Mouse (Mus musculus): ENCODE results near the gene Hist1h2ba. TPM values are rescaled to one million over a fixed set of nuclear protein-coding genes. Genes with fewer than 3 reads are reported as not detected.

Gene Hist1h2ba
- polyA plus RNA-seq, 1 experiment from 2014 or later = not detected

GRCm38 (mm10) chr13:23913791-23914306 is 20.1 kb downstream of the Hist1h2ba start:
- peak overlapping the region; percentile 75 for H3K27ac ChIP-seq
- DNase-seq (ENCODE audit: low spot score) = peak; percentile 64
- no peak overlapping the region for H3K9ac ChIP-seq (ENCODE audit: low read depth, low read length)
- peaks cover 17% of the 10 kb centered on the region for H3K4me1 ChIP-seq (replicated peaks; ENCODE audit: insufficient read depth, low read length)
- 15% methylated on average over 6 of the region's 6 CpGs for WGBS
- H3K27me3 ChIP-seq (ENCODE audit: insufficient read depth, low read length) = no peaks in the 10 kb centered on the region
- TF ChIP-seq CTCF (IDR thresholded peaks at IDR 0.05; ENCODE audit: low read depth) = no peak
- peak; percentile 88 for ATAC-seq (replicated peaks; ENCODE audit: low FRiP score, low read depth)
- no peaks in the 10 kb centered on the region for H3K36me3 ChIP-seq (ENCODE audit: insufficient read depth, low read length)
- no peaks in the 10 kb centered on the region for H3K9me3 ChIP-seq (replicated peaks; ENCODE audit: low read length)
- no peak overlapping the region for H3K4me2 ChIP-seq (ENCODE audit: low read length)
- H3K4me3 ChIP-seq (replicated peaks; ENCODE audit: low read depth, low read length) = no peak overlapping the region

GRCm38 (mm10) chr13:23911335-23911734 is 22.6 kb downstream of the Hist1h2ba start:
- 78% methylated on average over 5 of the region's 5 CpGs for WGBS
- no peak overlapping the region for H3K9ac ChIP-seq (ENCODE audit: low read depth, low read length)
- peaks cover 17% of the 10 kb centered on the region for H3K4me1 ChIP-seq (replicated peaks; ENCODE audit: insufficient read depth, low read length)
- no peaks in the 10 kb centered on the region for H3K9me3 ChIP-seq (replicated peaks; ENCODE audit: low read length)
- ATAC-seq (replicated peaks; ENCODE audit: low FRiP score, low read depth) = no peak
- H3K27ac ChIP-seq = no peak overlapping the region
- no peak overlapping the region for H3K4me2 ChIP-seq (ENCODE audit: low read length)
- no peaks in the 10 kb centered on the region for H3K36me3 ChIP-seq (ENCODE audit: insufficient read depth, low read length)
- H3K27me3 ChIP-seq (ENCODE audit: insufficient read depth, low read length) = no peaks in the 10 kb centered on the region
- no peak overlapping the region for H3K4me3 ChIP-seq (replicated peaks; ENCODE audit: low read depth, low read length)
- DNase-seq (ENCODE audit: low spot score) = no peak
- TF ChIP-seq CTCF (IDR thresholded peaks at IDR 0.05; ENCODE audit: low read depth) = no peak

GRCm38 (mm10) chr13:23910121-23910520 is 23.8 kb downstream of the Hist1h2ba start:
- Histone ChIP-seq H3K4me2 (ENCODE audit: low read length) (no peak overlapping the region), H3K36me3 (ENCODE audit: insufficient read depth, low read length) (no peaks in the 10 kb centered on the region), H3K4me1 (replicated peaks; ENCODE audit: insufficient read depth, low read length) (peaks cover 12% of the 10 kb centered on the region), H3K27ac (no peak overlapping the region), H3K9me3 (replicated peaks; ENCODE audit: low read length) (no peaks in the 10 kb centered on the region), H3K9ac (ENCODE audit: low read depth, low read length) (no peak overlapping the region), H3K27me3 (ENCODE audit: insufficient read depth, low read length) (no peaks in the 10 kb centered on the region), H3K4me3 (replicated peaks; ENCODE audit: low read depth, low read length) (no peak overlapping the region)
- DNase-seq (ENCODE audit: low spot score) (no peak), ATAC-seq (replicated peaks; ENCODE audit: low FRiP score, low read depth) (no peak)
- no peak for TF ChIP-seq CTCF (IDR thresholded peaks at IDR 0.05; ENCODE audit: low read depth)
- WGBS = 78% methylated on average over 5 of the region's 5 CpGs

- no peaks in the 10 kb centered on the region for H3K27me3 ChIP-seq (ENCODE audit: insufficient read depth, low read length)
- no peak for ATAC-seq (replicated peaks; ENCODE audit: low FRiP score, low read depth)
- DNase-seq (ENCODE audit: low spot score) = no peak
- H3K9me3 ChIP-seq (replicated peaks; ENCODE audit: low read length) = no peaks in the 10 kb centered on the region
- H3K4me2 ChIP-seq (ENCODE audit: low read length) = no peak overlapping the region
- H3K9ac ChIP-seq (ENCODE audit: low read depth, low read length) = no peak overlapping the region
- 90% methylated on average over 5 of the region's 5 CpGs for WGBS
- H3K4me3 ChIP-seq (replicated peaks; ENCODE audit: low read depth, low read length) = no peak overlapping the region
- no peaks in the 10 kb centered on the region for H3K4me1 ChIP-seq (replicated peaks; ENCODE audit: insufficient read depth, low read length)
- no peaks in the 10 kb centered on the region for H3K36me3 ChIP-seq (ENCODE audit: insufficient read depth, low read length)
- no peak for TF ChIP-seq CTCF (IDR thresholded peaks at IDR 0.05; ENCODE audit: low read depth)
- H3K27ac ChIP-seq = no peak overlapping the region
Observed at GRCm38 (mm10) chr13:23906906-23907305, 27.1 kb downstream of the Hist1h2ba start.

- no peak overlapping the region for H3K9ac ChIP-seq (ENCODE audit: low read depth, low read length)
- ATAC-seq (replicated peaks; ENCODE audit: low FRiP score, low read depth) (no peak), DNase-seq (ENCODE audit: low spot score) (peak; percentile 68)
- H3K4me3 ChIP-seq (replicated peaks; ENCODE audit: low read depth, low read length) = no peak overlapping the region
- H3K27ac ChIP-seq = no peak overlapping the region
- no peak for TF ChIP-seq CTCF (IDR thresholded peaks at IDR 0.05; ENCODE audit: low read depth)
- 9% methylated on average over 6 of the region's 6 CpGs for WGBS
- no peaks in the 10 kb centered on the region for H3K27me3 ChIP-seq (ENCODE audit: insufficient read depth, low read length)
- no peaks in the 10 kb centered on the region for H3K9me3 ChIP-seq (replicated peaks; ENCODE audit: low read length)
- H3K36me3 ChIP-seq (ENCODE audit: insufficient read depth, low read length) = no peaks in the 10 kb centered on the region
- no peaks in the 10 kb centered on the region for H3K4me1 ChIP-seq (replicated peaks; ENCODE audit: insufficient read depth, low read length)
- H3K4me2 ChIP-seq (ENCODE audit: low read length) = no peak overlapping the region
Observed at GRCm38 (mm10) chr13:23898242-23898641, 35.7 kb downstream of the Hist1h2ba start.

- Histone ChIP-seq H3K9me3 (replicated peaks; ENCODE audit: low read length) (no peaks in the 10 kb centered on the region), H3K4me1 (replicated peaks; ENCODE audit: insufficient read depth, low read length) (no peaks in the 10 kb centered on the region), H3K27me3 (ENCODE audit: insufficient read depth, low read length) (no peaks in the 10 kb centered on the region), H3K4me2 (ENCODE audit: low read length) (no peak overlapping the region), H3K4me3 (replicated peaks; ENCODE audit: low read depth, low read length) (no peak overlapping the region), H3K27ac (no peak overlapping the region), H3K9ac (ENCODE audit: low read depth, low read length) (no peak overlapping the region), H3K36me3 (ENCODE audit: insufficient read depth, low read length) (no peaks in the 10 kb centered on the region)
- 63% methylated on average over 4 of the region's 4 CpGs for WGBS
- ATAC-seq (replicated peaks; ENCODE audit: low FRiP score, low read depth) (no peak), DNase-seq (ENCODE audit: low spot score) (no peak)
- no peak for TF ChIP-seq CTCF (IDR thresholded peaks at IDR 0.05; ENCODE audit: low read depth)
Observed at GRCm38 (mm10) chr13:23893269-23893593, 40.7 kb downstream of the Hist1h2ba start.

GRCm38 (mm10) chr13:23892592-23893268 is 41.2 kb downstream of the Hist1h2ba start:
- H3K9ac ChIP-seq (ENCODE audit: low read depth, low read length) = no peak overlapping the region
- 36% methylated on average over 9 of the region's 9 CpGs for WGBS
- DNase-seq (ENCODE audit: low spot score) (no peak), ATAC-seq (replicated peaks; ENCODE audit: low FRiP score, low read depth) (no peak)
- no peak overlapping the region for H3K27ac ChIP-seq
- no peaks in the 10 kb centered on the region for H3K4me1 ChIP-seq (replicated peaks; ENCODE audit: insufficient read depth, low read length)
- H3K36me3 ChIP-seq (ENCODE audit: insufficient read depth, low read length) = no peaks in the 10 kb centered on the region
- H3K9me3 ChIP-seq (replicated peaks; ENCODE audit: low read length) = no peaks in the 10 kb centered on the region
- H3K4me3 ChIP-seq (replicated peaks; ENCODE audit: low read depth, low read length) = no peak overlapping the region
- H3K4me2 ChIP-seq (ENCODE audit: low read length) = no peak overlapping the region
- no peaks in the 10 kb centered on the region for H3K27me3 ChIP-seq (ENCODE audit: insufficient read depth, low read length)
- no peak for TF ChIP-seq CTCF (IDR thresholded peaks at IDR 0.05; ENCODE audit: low read depth)
